Mouse (Mus musculus) stomach, postnatal 0 days (tissue): Measurements from ENCODE around the gene Myh7.

Experiments
- CTCF ChIP-seq: IDR thresholded peaks from 2 replicates; pipeline ENCODE4 v1.5.1; 2016; ENCODE audit warnings: antibody characterized with exemption, low read depth, mild to moderate bottlenecking, moderate library complexity
- EP300 ChIP-seq: optimal IDR thresholded peaks from 2 replicates; pipeline ENCODE3; 2016; ENCODE audit warnings: antibody characterized with exemption

DNA sequence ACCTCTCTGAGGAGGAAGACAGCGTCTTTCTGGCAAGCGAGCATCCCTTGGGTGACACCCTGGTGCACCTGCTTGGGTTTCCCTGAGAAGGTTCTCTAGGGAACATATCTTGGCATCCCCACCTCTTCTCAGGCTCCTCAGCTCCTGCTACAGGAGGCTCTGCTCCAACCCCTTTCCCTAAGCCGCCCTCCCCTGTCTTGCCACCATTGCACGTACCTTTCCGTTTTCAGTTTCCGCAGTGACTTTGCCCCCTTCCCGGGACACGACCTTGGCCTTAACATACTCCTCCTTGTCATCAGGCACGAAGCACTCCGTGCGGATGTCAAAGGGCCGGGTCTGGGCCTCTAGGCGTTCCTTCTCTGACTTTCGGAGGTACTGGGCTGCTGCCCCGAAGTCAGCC is 29.4 kb downstream of the Myh7 start:
- TF ChIP-seq CTCF (no peak), EP300 (no peak)
